Mouse (Mus musculus) erythroblast, embryonic 14.5 days (primary cell): ENCODE data around the gene Gm11077. TPM values are rescaled to one million over a fixed set of nuclear protein-coding genes. Genes with fewer than 3 reads are reported as not detected.

Experiments
- H3K27me3 ChIP-seq: 2 replicates; pipeline ENCODE4 v1.6.1; 2012; ENCODE audit warnings: inconsistent platforms; ENCODE audit not compliant: control insufficient read depth
- H3K36me3 ChIP-seq: 2 replicates; pipeline ENCODE4 v1.6.1; 2012; ENCODE audit warnings: mild to moderate bottlenecking, inconsistent platforms; ENCODE audit not compliant: control insufficient read depth
- H3K4me1 ChIP-seq: 2 replicates; pipeline ENCODE4 v1.6.1; 2012; ENCODE audit warnings: inconsistent platforms; ENCODE audit not compliant: control insufficient read depth
- H3K4me3 ChIP-seq: replicated peaks from 2 replicates; pipeline ENCODE3; 2012; ENCODE audit warnings: moderate library complexity, mild to moderate bottlenecking, inconsistent platforms
- H3K9me3 ChIP-seq: 2 replicates; pipeline ENCODE4 v1.6.1; 2012; ENCODE audit warnings: low read length, inconsistent platforms, mixed read lengths; ENCODE audit not compliant: control insufficient read depth
- GATA1 ChIP-seq: IDR thresholded peaks from 2 replicates; pipeline ENCODE4 v1.6.1; 2012; ENCODE audit warnings: low read length, inconsistent platforms, mixed read lengths
- TAL1 ChIP-seq: IDR thresholded peaks from 3 replicates; pipeline ENCODE4 v1.6.1; 2012; ENCODE audit warnings: low read length, inconsistent platforms, mixed read lengths
- polyA plus RNA-seq: library from polyadenylated mRNA; stranded (reverse); fragments of >175 nt; gene quantifications from 2 replicates; pipeline ENCODE4 v1.2.3, GENCODE M21; 2012

Gm11077 gene
- polyA plus RNA-seq, 1 experiment = not detected

DNA sequence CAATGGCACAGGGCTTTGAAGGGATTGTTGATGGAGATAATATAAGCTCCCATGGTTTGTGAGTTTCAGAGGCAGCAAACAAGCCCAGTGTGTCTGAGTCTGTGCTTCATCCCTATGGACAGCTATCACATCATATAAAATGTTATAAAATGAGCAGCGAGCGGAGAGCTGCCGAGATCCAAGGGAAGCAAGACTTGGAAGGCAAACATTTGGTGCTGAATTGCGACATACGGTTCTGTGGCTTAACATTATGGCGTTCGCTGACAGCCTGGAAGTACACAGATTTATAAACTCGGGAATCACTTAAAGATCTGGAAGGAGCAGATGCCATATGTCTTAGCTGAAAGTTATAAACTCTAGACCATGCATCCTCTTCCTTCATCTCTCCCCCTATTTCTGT lies 47.2 kb downstream of the Gm11077 start:
- H3K36me3 ChIP-seq = no peaks in the 10 kb centered on the region
- peaks cover 3% of the 10 kb centered on the region for H3K9me3 ChIP-seq
- H3K4me3 ChIP-seq = no peak overlapping the region
- no peaks in the 10 kb centered on the region for H3K27me3 ChIP-seq
- H3K4me1 ChIP-seq = no peaks in the 10 kb centered on the region
- no peak for TF ChIP-seq GATA1
- TF ChIP-seq TAL1 = no peak

DNA sequence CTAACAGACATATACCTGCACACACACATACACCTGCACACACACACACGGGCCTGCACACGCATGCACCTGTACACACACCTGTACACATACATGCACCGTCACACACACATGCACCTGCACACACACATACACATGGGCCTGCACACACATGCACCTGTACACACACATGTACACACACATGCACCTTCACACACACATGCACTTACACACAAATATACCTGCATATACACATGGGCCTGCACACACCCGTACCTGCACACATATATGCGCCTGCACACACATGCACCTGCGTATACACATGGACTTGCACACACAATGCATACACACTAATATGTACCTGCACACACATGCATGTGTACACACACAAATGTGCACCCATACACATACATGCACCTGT lies 53.4 kb downstream of the Gm11077 start:
- Histone ChIP-seq H3K9me3 (peaks cover 16% of the 10 kb centered on the region), H3K4me3 (no peak overlapping the region), H3K36me3 (no peaks in the 10 kb centered on the region), H3K4me1 (no peaks in the 10 kb centered on the region), H3K27me3 (no peaks in the 10 kb centered on the region)
- TF ChIP-seq TAL1 = no peak
- TF ChIP-seq GATA1 = no peak

DNA sequence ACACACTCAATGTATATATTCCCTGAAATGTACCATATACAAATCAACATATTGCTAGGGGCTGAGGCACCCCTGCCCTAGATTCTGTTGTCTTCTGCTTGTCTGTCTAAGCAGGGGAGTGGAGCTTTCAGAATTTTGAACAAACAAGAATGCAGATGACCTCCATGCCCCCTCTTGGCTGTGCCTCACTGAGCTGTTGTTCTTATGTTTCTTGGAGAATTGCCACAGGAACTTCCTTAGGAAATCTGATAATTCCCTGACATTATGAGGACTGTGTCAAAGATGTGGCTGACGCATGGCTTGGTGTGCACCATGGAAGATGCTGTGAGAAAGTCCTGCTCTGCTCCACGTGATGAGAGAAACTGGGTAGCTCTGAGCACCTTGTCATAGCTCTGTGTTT lies 57.0 kb downstream of the Gm11077 start:
- H3K36me3 ChIP-seq = no peaks in the 10 kb centered on the region
- H3K27me3 ChIP-seq = no peaks in the 10 kb centered on the region
- H3K4me1 ChIP-seq = no peaks in the 10 kb centered on the region
- peaks cover 13% of the 10 kb centered on the region for H3K9me3 ChIP-seq
- H3K4me3 ChIP-seq = no peak overlapping the region
- TF ChIP-seq TAL1 (no peak), GATA1 (no peak)

DNA sequence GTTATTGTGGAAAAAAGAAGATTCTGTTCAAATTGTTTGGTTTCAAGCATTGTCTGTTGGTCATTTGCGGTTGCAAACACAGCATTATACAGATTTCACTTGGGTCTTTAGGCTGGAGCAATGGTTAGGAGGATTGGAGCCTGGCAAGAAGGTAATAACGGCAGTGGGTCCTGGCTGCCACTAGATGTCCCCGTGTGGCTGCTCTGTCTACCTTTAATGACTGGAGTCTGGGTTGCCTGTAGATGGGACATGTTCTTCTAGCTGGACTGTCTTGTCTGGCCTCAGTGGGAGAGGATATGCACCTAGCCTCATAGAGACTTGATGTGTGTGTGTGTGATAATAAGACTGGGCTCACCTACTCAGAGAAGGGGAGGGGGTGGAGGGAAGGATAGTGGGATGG lies 60.8 kb downstream of the Gm11077 start:
- Histone ChIP-seq H3K36me3 (no peaks in the 10 kb centered on the region), H3K4me3 (no peak overlapping the region), H3K4me1 (no peaks in the 10 kb centered on the region), H3K27me3 (no peaks in the 10 kb centered on the region), H3K9me3 (no peaks in the 10 kb centered on the region; the same call in 1 of the 2 replicates)
- no peak for TF ChIP-seq TAL1
- TF ChIP-seq GATA1 = no peak

GRCm38 (mm10) chr6:140793676-140794262 lies 64.7 kb downstream of the Gm11077 start:
- no peaks in the 10 kb centered on the region for H3K27me3 ChIP-seq
- H3K9me3 ChIP-seq = no peaks in the 10 kb centered on the region; the same call in 1 of the 2 replicates
- no peaks in the 10 kb centered on the region for H3K36me3 ChIP-seq
- TF ChIP-seq TAL1 (no peak), GATA1 (no peak)
- no peaks in the 10 kb centered on the region for H3K4me1 ChIP-seq
- H3K4me3 ChIP-seq = no peak overlapping the region

- TF ChIP-seq GATA1 (no peak), TAL1 (no peak)
- no peak overlapping the region for H3K4me3 ChIP-seq
- H3K4me1 ChIP-seq = no peaks in the 10 kb centered on the region
- H3K9me3 ChIP-seq = peaks cover 5% of the 10 kb centered on the region; the same call in 1 of the 2 replicates
- H3K27me3 ChIP-seq = no peaks in the 10 kb centered on the region
- no peaks in the 10 kb centered on the region for H3K36me3 ChIP-seq
These were observed 69.8 kb downstream of the Gm11077 start for GRCm38 (mm10) chr6:140798841-140799240.

- no peak for TF ChIP-seq TAL1
- TF ChIP-seq GATA1 = no peak
- Histone ChIP-seq H3K9me3 (peaks cover 5% of the 10 kb centered on the region; the same call in 1 of the 2 replicates), H3K4me1 (no peaks in the 10 kb centered on the region)
These were observed 70.5 kb downstream of the Gm11077 start for GRCm38 (mm10) chr6:140799435-140800040.

DNA sequence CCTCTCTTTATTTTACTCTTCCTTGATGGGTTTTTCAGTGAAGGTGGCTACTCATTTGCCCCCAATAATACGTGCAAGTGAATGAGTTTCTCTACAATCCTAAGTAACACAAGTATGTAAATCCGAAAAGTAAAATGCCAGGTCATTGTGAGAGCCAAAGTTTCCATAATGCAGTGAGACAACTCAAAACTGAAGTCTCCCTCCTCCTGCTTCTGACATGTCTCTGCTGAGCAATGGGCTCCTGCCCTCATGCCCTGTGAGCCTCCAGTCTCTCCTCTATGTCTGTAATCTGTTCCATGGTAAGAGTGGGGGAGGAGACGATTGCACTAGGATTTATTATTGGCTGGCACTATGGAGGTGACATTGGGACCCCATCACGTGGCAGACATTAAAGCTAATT lies 71.5 kb downstream of the Gm11077 start:
- no peaks in the 10 kb centered on the region for H3K36me3 ChIP-seq
- H3K4me3 ChIP-seq = no peak overlapping the region
- H3K9me3 ChIP-seq = peaks cover 5% of the 10 kb centered on the region; the same call in 1 of the 2 replicates
- no peaks in the 10 kb centered on the region for H3K27me3 ChIP-seq
- no peaks in the 10 kb centered on the region for H3K4me1 ChIP-seq
- TF ChIP-seq TAL1 (no peak), GATA1 (no peak)

More at GRCm38 (mm10) chr6:140799435-140800040, 70.5 kb downstream of the Gm11077 start:
- H3K27me3 ChIP-seq = no peaks in the 10 kb centered on the region
- no peaks in the 10 kb centered on the region for H3K36me3 ChIP-seq
- no peak overlapping the region for H3K4me3 ChIP-seq

Other genes with a start within 250 kb of the Gm11077 start
- gene Aebp2, start 106.6 kb upstream of the Gm11077 start, polyA plus RNA-seq = 0.51 TPM in 2 replicates